Comparison of ENCODE assay signal across 26 mouse cellular contexts in the genomic region with DNA sequence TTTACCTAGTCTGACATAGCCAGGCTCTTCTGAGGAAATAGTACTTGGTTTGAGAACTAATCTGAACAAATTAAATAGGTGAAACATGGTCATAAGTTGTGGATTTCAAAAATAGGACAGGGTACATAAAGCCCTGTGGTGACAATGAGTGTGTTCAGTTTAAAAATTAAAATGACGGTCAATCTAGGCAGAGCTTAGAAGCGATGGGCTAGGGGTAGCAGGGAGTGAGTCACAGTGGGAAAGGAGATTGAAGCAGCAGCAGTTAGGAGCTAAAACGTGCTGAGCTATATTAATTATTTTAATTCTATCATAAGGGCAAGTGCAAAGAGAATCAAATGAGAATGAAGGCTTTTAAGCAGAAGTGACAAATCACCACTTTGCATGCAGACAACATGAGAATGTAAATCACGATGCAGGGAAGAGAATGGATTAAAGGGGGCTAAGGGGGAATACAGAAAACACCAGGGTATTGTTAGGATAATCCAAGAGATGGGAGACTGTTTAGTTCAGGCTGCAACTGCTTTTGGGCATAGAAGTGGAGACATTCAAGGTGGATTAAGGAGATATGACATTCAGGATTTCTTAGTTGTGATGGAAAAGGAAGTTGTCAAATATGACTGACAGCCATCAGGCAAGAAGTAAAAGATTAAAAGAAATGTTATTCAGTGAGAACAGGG.
DNase-seq lines count a peak whose midpoint lies in the region; ATAC-seq and TF ChIP-seq lines count a peak whose summit lies in the region.
"Had no signal": no experiment of that assay in that cellular context is flagged by ENCODE, and none has a peak within 500 bp of the region (broad histone marks: within the 10 kb centered on the region; RNA-seq: fewer than 3 reads in every experiment).

No protein-coding gene starts in this region.

- H3K4me2 ChIP-seq in midbrain, embryonic 11.5 days, result no peak overlapping the region
- no peak overlapping the region for H3K4me2 ChIP-seq in midbrain, embryonic 14.5 days (ENCODE audit: low read length)
- H3K4me2 ChIP-seq in midbrain, embryonic 16.5 days (ENCODE audit: low read length), result no peak overlapping the region
- H3K4me2 ChIP-seq: embryonic facial prominence, embryonic 12.5 days; forebrain, embryonic 13.5 days; forebrain, embryonic 15.5 days had no signal

- no peak overlapping the region for H3K27ac ChIP-seq in midbrain, embryonic 11.5 days (ENCODE audit: low read depth, low read length)
- H3K27ac ChIP-seq in midbrain, embryonic 10.5 days (replicated peaks), result no peak overlapping the region
- H3K27ac ChIP-seq in midbrain, embryonic 14.5 days (replicated peaks; ENCODE audit: low read depth, low read length), result no peak overlapping the region
- no peak overlapping the region for H3K27ac ChIP-seq in midbrain, embryonic 16.5 days (ENCODE audit: low read length)
- H3K27ac ChIP-seq: embryonic facial prominence, embryonic 10.5 days; embryonic facial prominence, embryonic 12.5 days; forebrain, embryonic 13.5 days; forebrain, embryonic 15.5 days had no signal

- no peak overlapping the region for H3K9ac ChIP-seq in midbrain, embryonic 11.5 days (ENCODE audit: low read length)
- no peak overlapping the region for H3K9ac ChIP-seq in midbrain, embryonic 14.5 days (replicated peaks; ENCODE audit: low read length)
- H3K9ac ChIP-seq in midbrain, embryonic 16.5 days (ENCODE audit: low read depth, low read length), result no peak overlapping the region
- H3K9ac ChIP-seq: embryonic facial prominence, embryonic 12.5 days; forebrain, embryonic 13.5 days; forebrain, embryonic 15.5 days had no signal

- H3K9me3 ChIP-seq in midbrain, embryonic 11.5 days (ENCODE audit: control insufficient read depth, low read length), result no peaks in the 10 kb centered on the region
- no peaks in the 10 kb centered on the region for H3K9me3 ChIP-seq in midbrain, embryonic 10.5 days (replicated peaks)
- no peaks in the 10 kb centered on the region for H3K9me3 ChIP-seq in midbrain, embryonic 14.5 days (ENCODE audit: control insufficient read depth, low read length)
- H3K9me3 ChIP-seq in midbrain, embryonic 16.5 days (replicated peaks; ENCODE audit: control insufficient read depth, low read length, poor library complexity, severe bottlenecking), result no peaks in the 10 kb centered on the region
- H3K9me3 ChIP-seq: embryonic facial prominence, embryonic 10.5 days; embryonic facial prominence, embryonic 12.5 days; forebrain, embryonic 13.5 days; forebrain, embryonic 15.5 days; G1E had no signal

- TF ChIP-seq POLR2A in brain, embryonic 14.5 days (IDR thresholded peaks at IDR 0.05; ENCODE audit: borderline replicate concordance, extremely low read depth, insufficient read depth, insufficient read length, poor library complexity, severe bottlenecking), result no peak

- no peak for DNase-seq in midbrain, embryonic 11.5 days (ENCODE audit: low spot score, missing footprints)
- no peak for DNase-seq in midbrain, embryonic 10.5 days (ENCODE audit: low spot score)
- peak; percentile 31 for DNase-seq in brain, embryonic 14.5 days (ENCODE audit: low read depth)
- peak; percentile 9 for DNase-seq in midbrain, embryonic 14.5 days
- DNase-seq in cerebellum, postnatal 4 days (ENCODE audit: low spot score in 2 of 2), result no peak
- DNase-seq in layer of hippocampus, postnatal 10 days (ENCODE audit: low spot score in 2 of 2), result no peak
- DNase-seq: adrenal gland, adult 8-10 months; adrenal gland, postnatal 14 days; adrenal gland, postnatal 36 days; B cell, adult 2 months; cerebellum, adult 11 months; cerebellum, adult 18-20 months; cerebellum, adult 8-10 months; cerebellum, adult 9-11 months; cerebellum, postnatal 14 days; cerebellum, postnatal 36 days had no signal

- no peak for TF ChIP-seq CTCF in brain, embryonic 14.5 days (IDR thresholded peaks at IDR 0.05; ENCODE audit: borderline replicate concordance, extremely low read depth, insufficient read depth, insufficient read length)

- no peaks in the 10 kb centered on the region for H3K36me3 ChIP-seq in midbrain, embryonic 11.5 days (ENCODE audit: control insufficient read depth, insufficient read depth, low read length)
- no peaks in the 10 kb centered on the region for H3K36me3 ChIP-seq in midbrain, embryonic 10.5 days
- H3K36me3 ChIP-seq in midbrain, embryonic 14.5 days (ENCODE audit: control insufficient read depth, insufficient read depth, low read length), result no peaks in the 10 kb centered on the region
- no peaks in the 10 kb centered on the region for H3K36me3 ChIP-seq in midbrain, embryonic 16.5 days (ENCODE audit: control insufficient read depth, insufficient read depth, low read length)
- H3K36me3 ChIP-seq: embryonic facial prominence, embryonic 10.5 days; embryonic facial prominence, embryonic 12.5 days; forebrain, embryonic 15.5 days; G1E had no signal

- no peaks in the 10 kb centered on the region for H3K27me3 ChIP-seq in midbrain, embryonic 11.5 days (ENCODE audit: control insufficient read depth, insufficient read depth, low read length)
- no peaks in the 10 kb centered on the region for H3K27me3 ChIP-seq in midbrain, embryonic 10.5 days (ENCODE audit: low read depth, poor library complexity, severe bottlenecking)
- no peaks in the 10 kb centered on the region for H3K27me3 ChIP-seq in midbrain, embryonic 14.5 days (ENCODE audit: control insufficient read depth, insufficient read depth, low read length)
- H3K27me3 ChIP-seq in midbrain, embryonic 16.5 days (ENCODE audit: control insufficient read depth, insufficient read depth, low read depth, low read length), result no peaks in the 10 kb centered on the region
- H3K27me3 ChIP-seq: CH12.LX; embryonic facial prominence, embryonic 12.5 days; forebrain, embryonic 13.5 days; forebrain, embryonic 15.5 days; Patski had no signal

- peak; percentile 48; the same call in 1 of the 2 replicates for ATAC-seq in midbrain, embryonic 11.5 days (ENCODE audit: low FRiP score)
- ATAC-seq in midbrain, embryonic 14.5 days (ENCODE audit: low FRiP score, low TSS enrichment), result no peak; the same call in 1 of the 2 replicates
- 0 out of 2 replicates have a peak, but pooled peaks have one; percentile 28 for ATAC-seq in midbrain, embryonic 16.5 days
- ATAC-seq: activated CD4-positive, CD25-positive, alpha-beta regulatory T cell, adult 4 months; CD4-positive, CD25-positive, alpha-beta regulatory T cell, adult 4 months; forebrain, embryonic 13.5 days; forebrain, embryonic 15.5 days; Patski had no signal

- H3K4me3 ChIP-seq in midbrain, embryonic 11.5 days (ENCODE audit: low read depth, low read length), result no peak overlapping the region
- no peak overlapping the region for H3K4me3 ChIP-seq in midbrain, embryonic 10.5 days
- H3K4me3 ChIP-seq in midbrain, embryonic 14.5 days (replicated peaks; ENCODE audit: low read depth, low read length), result no peak overlapping the region
- H3K4me3 ChIP-seq in midbrain, embryonic 16.5 days (ENCODE audit: low read depth, low read length), result no peak overlapping the region
- H3K4me3 ChIP-seq: embryonic facial prominence, embryonic 10.5 days; embryonic facial prominence, embryonic 12.5 days; forebrain, embryonic 13.5 days; forebrain, embryonic 15.5 days had no signal

- WGBS in midbrain, embryonic 11.5 days, result 42% methylated on average over 4 of the region's 4 CpGs
- WGBS in midbrain, embryonic 10.5 days, result 58% methylated on average over 4 of the region's 4 CpGs
- WGBS in midbrain, embryonic 14.5 days, result 19% methylated on average over 4 of the region's 4 CpGs
- 17% methylated on average over 4 of the region's 4 CpGs for WGBS in midbrain, embryonic 16.5 days

- H3K4me1 ChIP-seq in midbrain, embryonic 11.5 days (ENCODE audit: control insufficient read depth, insufficient read depth, low read length), result no peaks in the 10 kb centered on the region
- no peaks in the 10 kb centered on the region for H3K4me1 ChIP-seq in midbrain, embryonic 10.5 days
- no peaks in the 10 kb centered on the region for H3K4me1 ChIP-seq in midbrain, embryonic 14.5 days (ENCODE audit: control insufficient read depth, insufficient read depth, low read length)
- H3K4me1 ChIP-seq in midbrain, embryonic 16.5 days (ENCODE audit: control insufficient read depth, insufficient read depth, low read length), result 0 out of 2 replicates have a peak, but pooled peaks cover 5% of the 10 kb centered on the region
- H3K4me1 ChIP-seq: embryonic facial prominence, embryonic 10.5 days; embryonic facial prominence, embryonic 12.5 days; forebrain, embryonic 13.5 days; forebrain, embryonic 15.5 days had no signal

Comparison
In these comparisons a context has a peak if more than half of its experiments do, and no peak if none do; other contexts are left out.
1. DNase-seq: peak in brain, embryonic 14.5 days (single experiment) and midbrain, embryonic 14.5 days (single experiment); none in midbrain, embryonic 11.5 days (single experiment), midbrain, embryonic 10.5 days (single experiment), cerebellum, postnatal 4 days (0 of 2) and layer of hippocampus, postnatal 10 days (0 of 2).